Mouse (Mus musculus): ENCODE results near the gene Slc10a6. TPM values are rescaled to one million over a fixed set of nuclear protein-coding genes. Genes with fewer than 3 reads are reported as not detected.

Slc10a6 gene
- polyA plus RNA-seq, 1 experiment from 2014 or later, result 0.19 TPM

- 90% methylated on average over 9 of the region's 9 CpGs for WGBS (ENCODE audit: insufficient replicate concordance)
- no peak for ATAC-seq (replicated peaks; ENCODE audit: insufficient number of reproducible peaks, low FRiP score, low TSS enrichment)
Observed at GRCm38 (mm10) chr5:103560546-103560945, 68.7 kb downstream of the Slc10a6 start.

More at GRCm38 (mm10) chr5:103560546-103560945, 68.7 kb downstream of the Slc10a6 start:
- Histone ChIP-seq H3K27me3 (ENCODE audit: control insufficient read depth, insufficient read depth, low read length) (no peaks in the 10 kb centered on the region), H3K9ac (ENCODE audit: low read depth, low read length) (no peak overlapping the region), H3K4me2 (no peak overlapping the region), H3K9me3 (replicated peaks; ENCODE audit: control insufficient read depth, low read length) (no peaks in the 10 kb centered on the region), H3K4me1 (ENCODE audit: control insufficient read depth, insufficient read depth, low read length) (no peaks in the 10 kb centered on the region), H3K4me3 (ENCODE audit: low read depth, low read length) (no peak overlapping the region), H3K36me3 (ENCODE audit: control insufficient read depth, insufficient read depth, low read length) (peaks cover 19% of the 10 kb centered on the region), H3K27ac (ENCODE audit: low read depth, low read length) (no peak overlapping the region)

Other genes with a start within 250 kb of the Slc10a6 start
- gene Ptpn13, start 204.2 kb downstream of the Slc10a6 start, polyA plus RNA-seq (2014; fragmentation: Nextera tagmentation; extraction: Ambion mirVana), result 10.8 and 12.3 TPM in 2 replicates
- gene 1700016H13Rik, start 26.6 kb upstream of the Slc10a6 start, polyA plus RNA-seq (2014; fragmentation: Nextera tagmentation; extraction: Ambion mirVana), result not detected in 2 replicates
- 12.1 and 13.4 TPM in 2 replicates for gene Aff1, start 63.0 kb upstream of the Slc10a6 start, polyA plus RNA-seq (2014; fragmentation: Nextera tagmentation; extraction: Ambion mirVana)